Mouse (Mus musculus): ENCODE results near the gene Kctd20.

GRCm38 (mm10) chr17:28916520-28916919 lies 35.2 kb upstream of the Kctd20 start:
- TF ChIP-seq POLR2A (IDR thresholded peaks at IDR 0.05; ENCODE audit: low read depth, low read length) = no peak
- no peak for TF ChIP-seq CTCF (conservative IDR thresholded peaks at IDR 0.05; ENCODE audit: insufficient read depth, insufficient read length, low read depth, low read length)
